Mouse (Mus musculus): Measurements from ENCODE around the gene Skap1. TPM values are rescaled to one million over a fixed set of nuclear protein-coding genes. Genes with fewer than 3 reads are reported as not detected.

Gene Skap1
- polyA plus RNA-seq, 1 experiment, result 3.0 TPM

DNA sequence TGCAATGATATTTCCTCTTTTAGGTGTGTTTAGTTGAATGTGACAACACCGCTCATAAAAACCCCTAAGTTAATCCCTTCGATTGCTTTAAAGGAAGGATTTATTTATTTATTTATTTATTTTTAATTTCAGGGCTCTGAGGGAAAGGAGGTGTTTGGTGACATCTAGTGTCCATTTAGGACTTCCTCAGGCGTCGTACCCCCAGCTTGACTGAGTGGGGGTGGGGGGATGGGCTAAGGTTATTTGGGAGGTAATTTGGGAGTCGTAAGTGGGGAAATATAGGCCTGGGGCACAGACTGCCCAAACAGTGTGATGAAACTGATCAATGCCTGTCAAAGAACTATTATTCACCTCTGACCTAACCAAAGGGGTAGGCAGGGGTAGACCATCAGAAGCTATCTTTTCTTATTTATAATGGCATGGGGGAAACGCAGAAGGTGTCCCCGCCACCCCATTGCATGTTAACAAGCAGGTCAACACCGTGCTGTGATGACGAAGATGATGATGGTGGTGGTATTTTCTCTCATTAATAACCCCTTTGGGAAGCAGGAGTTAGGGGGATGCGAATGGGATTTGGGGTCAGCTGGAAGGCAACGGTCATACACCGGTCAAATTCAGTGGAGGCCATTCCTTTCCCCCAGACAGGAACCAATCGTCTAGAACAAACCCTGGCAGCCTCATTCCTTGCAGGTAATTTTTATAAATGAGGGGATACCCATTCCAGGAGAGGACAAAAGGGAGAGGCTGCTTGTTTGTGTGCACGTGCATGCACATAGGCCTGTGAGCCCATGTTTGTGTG lies 273.5 kb downstream of the Skap1 start:
- TF ChIP-seq POLR2A (IDR thresholded peaks at IDR 0.05; ENCODE audit: low read depth, low read length), result no peak
- TF ChIP-seq CTCF (IDR thresholded peaks at IDR 0.05; ENCODE audit: extremely low read depth, insufficient read length, insufficient replicate concordance, low read depth, low read length), result no peak
- H3K36me3 ChIP-seq (ENCODE audit: control insufficient read depth, insufficient read depth, low read length), result no peaks in the 10 kb centered on the region
- no peaks in the 10 kb centered on the region for H3K4me1 ChIP-seq (ENCODE audit: control insufficient read depth, insufficient read depth, insufficient read length, low read length)
- H3K27ac ChIP-seq (ENCODE audit: insufficient read depth, low read depth, low read length), result no peak overlapping the region
- no peak overlapping the region for H3K4me3 ChIP-seq (ENCODE audit: low read depth, low read length)
- WGBS, result 82% methylated on average over 14 of the region's 14 CpGs
- peaks cover 16% of the 10 kb centered on the region; the same call in 1 of the 2 replicates for H3K27me3 ChIP-seq (ENCODE audit: control insufficient read depth, insufficient read depth, low read length)

DNA sequence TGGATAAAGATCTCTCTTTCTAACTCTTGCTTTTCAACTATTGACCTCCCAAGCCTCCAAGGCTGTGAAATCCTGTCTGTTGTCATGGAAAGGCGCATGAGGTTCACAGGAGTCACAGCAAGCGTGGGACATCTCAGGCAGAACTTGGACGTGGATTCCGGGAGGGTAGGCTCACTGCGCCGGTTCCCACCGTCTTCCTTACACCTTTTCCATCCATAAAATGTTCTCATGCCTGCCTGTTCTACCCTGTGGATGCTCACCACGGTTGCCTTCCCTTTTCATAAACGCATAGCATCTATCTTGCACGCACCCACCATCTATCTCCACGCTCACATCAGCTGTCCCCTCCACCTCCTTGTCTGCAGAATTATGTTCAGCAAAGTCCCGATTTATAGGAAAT lies 276.4 kb downstream of the Skap1 start:
- H3K4me3 ChIP-seq (ENCODE audit: low read depth, low read length), result no peak overlapping the region
- no peak overlapping the region for H3K27ac ChIP-seq (ENCODE audit: insufficient read depth, low read depth, low read length)
- H3K36me3 ChIP-seq (ENCODE audit: control insufficient read depth, insufficient read depth, low read length), result no peaks in the 10 kb centered on the region
- TF ChIP-seq CTCF (IDR thresholded peaks at IDR 0.05; ENCODE audit: extremely low read depth, insufficient read length, insufficient replicate concordance, low read depth, low read length) (no peak), POLR2A (IDR thresholded peaks at IDR 0.05; ENCODE audit: low read depth, low read length) (no peak)
- WGBS, result 64% methylated on average over 12 of the region's 12 CpGs
- H3K4me1 ChIP-seq (ENCODE audit: control insufficient read depth, insufficient read depth, insufficient read length, low read length), result no peaks in the 10 kb centered on the region
- H3K27me3 ChIP-seq (ENCODE audit: control insufficient read depth, insufficient read depth, low read length), result peaks cover 26% of the 10 kb centered on the region

DNA sequence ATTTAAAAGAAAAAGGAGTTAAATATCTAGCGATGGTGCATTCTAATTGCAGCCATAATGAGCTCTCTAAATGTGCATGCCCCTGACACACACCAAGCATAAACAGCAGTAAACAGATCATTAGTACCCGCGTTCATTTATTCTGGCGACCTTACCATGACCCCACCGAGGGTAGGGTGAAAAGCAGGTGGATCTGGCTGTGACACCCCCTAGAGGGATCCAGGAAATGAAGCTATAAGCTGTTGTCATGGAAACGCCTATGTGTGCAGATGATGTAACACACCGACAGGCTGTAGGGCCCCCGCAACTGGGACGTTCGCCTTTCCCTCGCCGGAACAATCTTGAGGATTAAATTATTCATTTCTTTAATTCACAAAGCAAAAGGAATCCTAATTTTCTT lies 277.6 kb downstream of the Skap1 start:
- H3K36me3 ChIP-seq (ENCODE audit: control insufficient read depth, insufficient read depth, low read length), result no peaks in the 10 kb centered on the region
- H3K4me1 ChIP-seq (ENCODE audit: control insufficient read depth, insufficient read depth, insufficient read length, low read length), result no peaks in the 10 kb centered on the region
- H3K27ac ChIP-seq (ENCODE audit: insufficient read depth, low read depth, low read length), result no peak overlapping the region
- H3K4me3 ChIP-seq (ENCODE audit: low read depth, low read length), result no peak overlapping the region
- H3K27me3 ChIP-seq (ENCODE audit: control insufficient read depth, insufficient read depth, low read length), result peaks cover 21% of the 10 kb centered on the region
- 23% methylated on average over 12 of the region's 12 CpGs for WGBS
- TF ChIP-seq CTCF (IDR thresholded peaks at IDR 0.05; ENCODE audit: extremely low read depth, insufficient read length, insufficient replicate concordance, low read depth, low read length), result no peak
- no peak for TF ChIP-seq POLR2A (IDR thresholded peaks at IDR 0.05; ENCODE audit: low read depth, low read length)

DNA sequence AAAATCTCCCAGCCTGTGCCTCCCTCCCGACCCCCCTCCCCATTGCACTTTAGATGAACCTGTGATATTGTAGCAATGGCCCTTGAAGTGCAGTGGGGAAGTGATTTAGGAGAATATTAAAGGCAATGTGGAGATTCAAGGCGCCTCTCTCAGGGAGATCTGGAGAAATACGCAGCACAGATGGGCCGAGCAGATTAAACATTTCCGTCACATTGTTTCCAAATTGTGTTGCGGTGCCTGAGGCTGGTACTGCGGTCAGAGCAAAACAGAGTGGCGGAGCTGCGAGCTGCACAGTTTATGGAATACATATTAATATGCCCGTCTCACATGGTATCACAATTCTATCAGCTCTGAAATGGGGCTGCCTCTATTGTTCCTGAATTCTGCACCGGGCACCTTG lies 278.6 kb downstream of the Skap1 start:
- no peak overlapping the region for H3K27ac ChIP-seq (ENCODE audit: insufficient read depth, low read depth, low read length)
- 25% methylated on average over 11 of the region's 11 CpGs for WGBS
- TF ChIP-seq POLR2A (IDR thresholded peaks at IDR 0.05; ENCODE audit: low read depth, low read length) (no peak), CTCF (IDR thresholded peaks at IDR 0.05; ENCODE audit: extremely low read depth, insufficient read length, insufficient replicate concordance, low read depth, low read length) (no peak)

DNA sequence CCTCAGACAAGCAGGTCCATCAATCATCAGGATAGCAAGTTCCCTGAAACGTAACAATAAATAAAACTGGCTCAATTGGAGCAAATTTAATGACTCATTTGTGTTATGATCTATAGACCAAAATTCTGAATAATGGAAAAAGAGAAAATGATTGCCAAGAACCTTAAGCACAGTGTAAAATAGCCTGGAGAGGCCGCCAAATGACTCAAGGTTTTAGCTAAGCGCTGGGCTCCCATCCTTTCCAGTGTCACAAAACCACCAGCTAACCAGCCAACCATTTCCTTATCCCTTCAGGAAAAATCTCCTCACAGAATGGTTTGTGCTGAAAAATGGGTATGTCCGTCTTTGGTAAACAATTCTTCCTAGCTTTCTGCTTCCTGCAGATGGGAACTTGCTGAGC lies 279.5 kb downstream of the Skap1 start:
- H3K36me3 ChIP-seq (ENCODE audit: control insufficient read depth, insufficient read depth, low read length), result no peaks in the 10 kb centered on the region
- H3K27ac ChIP-seq (ENCODE audit: insufficient read depth, low read depth, low read length), result no peak overlapping the region
- WGBS, result 72% methylated on average over 4 of the region's 4 CpGs
- H3K4me3 ChIP-seq (ENCODE audit: low read depth, low read length), result no peak overlapping the region
- no peak for TF ChIP-seq CTCF (IDR thresholded peaks at IDR 0.05; ENCODE audit: extremely low read depth, insufficient read length, insufficient replicate concordance, low read depth, low read length)
- TF ChIP-seq POLR2A (IDR thresholded peaks at IDR 0.05; ENCODE audit: low read depth, low read length), result no peak
- H3K4me1 ChIP-seq (ENCODE audit: control insufficient read depth, insufficient read depth, insufficient read length, low read length), result no peaks in the 10 kb centered on the region
- peaks cover 21% of the 10 kb centered on the region for H3K27me3 ChIP-seq (ENCODE audit: control insufficient read depth, insufficient read depth, low read length)

More for the DNA sequence above, 278.6 kb downstream of the Skap1 start:
- Histone ChIP-seq H3K4me3 (ENCODE audit: low read depth, low read length) (no peak overlapping the region), H3K27me3 (ENCODE audit: control insufficient read depth, insufficient read depth, low read length) (peaks cover 21% of the 10 kb centered on the region), H3K4me1 (ENCODE audit: control insufficient read depth, insufficient read depth, insufficient read length, low read length) (no peaks in the 10 kb centered on the region), H3K36me3 (ENCODE audit: control insufficient read depth, insufficient read depth, low read length) (no peaks in the 10 kb centered on the region)

DNA sequence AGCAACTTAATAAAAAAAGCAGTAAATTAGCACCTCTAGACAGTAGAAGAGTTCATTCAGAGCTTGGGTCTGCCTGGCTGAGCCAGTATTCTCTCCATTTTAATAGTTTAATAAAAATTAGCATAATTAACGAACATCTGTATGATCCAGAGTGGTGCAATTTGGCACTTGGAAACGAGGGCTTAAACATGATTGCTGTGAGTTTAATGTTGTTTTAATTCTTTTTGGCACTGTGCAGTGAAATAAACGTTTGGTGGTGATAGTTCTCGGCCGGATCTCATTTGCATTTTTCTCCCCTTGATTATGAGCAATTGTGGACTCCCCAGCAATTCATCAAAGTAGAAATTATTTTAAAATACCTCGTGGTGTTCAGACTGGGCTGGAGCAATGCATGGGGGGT lies 282.3 kb downstream of the Skap1 start:
- Histone ChIP-seq H3K4me3 (ENCODE audit: low read depth, low read length) (no peak overlapping the region), H3K4me1 (ENCODE audit: control insufficient read depth, insufficient read depth, insufficient read length, low read length) (no peaks in the 10 kb centered on the region), H3K27ac (ENCODE audit: insufficient read depth, low read depth, low read length) (no peak overlapping the region), H3K27me3 (ENCODE audit: control insufficient read depth, insufficient read depth, low read length) (peaks cover 18% of the 10 kb centered on the region), H3K36me3 (ENCODE audit: control insufficient read depth, insufficient read depth, low read length) (no peaks in the 10 kb centered on the region)
- TF ChIP-seq CTCF (IDR thresholded peaks at IDR 0.05; ENCODE audit: extremely low read depth, insufficient read length, insufficient replicate concordance, low read depth, low read length), result no peak
- no peak for TF ChIP-seq POLR2A (IDR thresholded peaks at IDR 0.05; ENCODE audit: low read depth, low read length)
- WGBS, result 71% methylated on average over 6 of the region's 6 CpGs

DNA sequence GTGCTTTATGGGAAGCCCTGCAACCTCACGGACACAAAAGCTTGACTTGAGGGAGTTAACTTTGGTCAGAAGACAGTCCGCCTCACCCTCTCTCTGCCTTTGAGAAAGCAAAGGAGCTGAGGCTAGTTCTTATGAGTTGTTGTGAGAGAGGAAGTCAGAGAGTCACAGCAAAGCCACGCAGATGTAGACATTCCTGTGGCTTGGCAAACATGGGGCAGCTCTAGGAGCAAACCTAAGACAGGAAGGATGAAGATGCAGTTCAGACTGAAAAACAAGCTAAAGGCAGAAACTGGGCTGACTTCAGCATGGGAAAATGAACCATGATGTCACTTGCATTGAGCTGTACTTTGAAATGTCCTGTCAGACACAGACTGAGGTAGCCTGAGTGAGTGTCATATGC lies 283.2 kb downstream of the Skap1 start:
- no peaks in the 10 kb centered on the region for H3K4me1 ChIP-seq (ENCODE audit: control insufficient read depth, insufficient read depth, insufficient read length, low read length)
- TF ChIP-seq CTCF (IDR thresholded peaks at IDR 0.05; ENCODE audit: extremely low read depth, insufficient read length, insufficient replicate concordance, low read depth, low read length), result no peak
- no peak for TF ChIP-seq POLR2A (IDR thresholded peaks at IDR 0.05; ENCODE audit: low read depth, low read length)
- H3K4me3 ChIP-seq (ENCODE audit: low read depth, low read length), result no peak overlapping the region
- no peak overlapping the region; the same call in 1 of the 2 replicates for H3K27ac ChIP-seq (ENCODE audit: insufficient read depth, low read depth, low read length)
- no peaks in the 10 kb centered on the region for H3K36me3 ChIP-seq (ENCODE audit: control insufficient read depth, insufficient read depth, low read length)
- peaks cover 11% of the 10 kb centered on the region for H3K27me3 ChIP-seq (ENCODE audit: control insufficient read depth, insufficient read depth, low read length)
- WGBS, result 36% methylated on average over 3 of the region's 3 CpGs

Data from small intestine, adult 2 months (tissue).